Mouse (Mus musculus): ENCODE results near the gene Rnd1. TPM values are rescaled to one million over a fixed set of nuclear protein-coding genes. Genes with fewer than 3 reads are reported as not detected.

The Rnd1 gene
- polyA plus RNA-seq, 1 experiment from 2014 or later = 0.75 TPM

DNA sequence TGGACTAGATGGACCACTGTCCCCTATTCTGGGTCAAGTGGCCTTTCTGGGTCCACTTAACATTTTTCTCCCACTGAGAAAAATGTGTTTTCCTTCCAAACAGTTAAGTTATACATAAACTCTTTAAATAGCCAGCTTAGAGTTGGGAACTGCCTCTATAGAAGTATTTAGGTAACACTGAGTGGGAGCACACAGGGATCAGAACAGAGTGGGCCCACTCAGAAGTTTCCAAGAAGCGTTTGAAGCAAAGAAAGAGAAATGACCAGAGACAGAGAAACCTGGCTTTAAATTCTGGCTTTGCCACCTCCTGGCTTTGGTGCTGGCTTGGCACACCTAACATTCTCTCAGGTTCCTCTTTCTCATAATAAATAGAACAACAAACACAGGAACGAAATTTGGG, 12.4 kb upstream of the Rnd1 start:
- no peaks in the 10 kb centered on the region for H3K9me3 ChIP-seq (ENCODE audit: control insufficient read depth, low read depth, low read length)
- ATAC-seq (ENCODE audit: insufficient number of reproducible peaks, insufficient read depth, low FRiP score, low read depth) = no peak
- H3K4me3 ChIP-seq (ENCODE audit: low read depth, low read length) = no peak overlapping the region
- H3K27me3 ChIP-seq (ENCODE audit: control insufficient read depth, insufficient read depth, low read length) = no peaks in the 10 kb centered on the region
- no peaks in the 10 kb centered on the region for H3K36me3 ChIP-seq (ENCODE audit: control insufficient read depth, insufficient read depth, low read length)
- no peak overlapping the region for H3K27ac ChIP-seq (ENCODE audit: low read length)
- 0 out of 2 replicates have a peak, but pooled peaks cover 4% of the 10 kb centered on the region for H3K4me1 ChIP-seq (ENCODE audit: control insufficient read depth, insufficient read depth, low read length)
- WGBS = 77% methylated on average over 2 of the region's 2 CpGs
- no peak overlapping the region for H3K4me2 ChIP-seq (replicated peaks; ENCODE audit: low read depth, low read length)
- H3K9ac ChIP-seq (replicated peaks; ENCODE audit: low read depth, low read length) = no peak overlapping the region

DNA sequence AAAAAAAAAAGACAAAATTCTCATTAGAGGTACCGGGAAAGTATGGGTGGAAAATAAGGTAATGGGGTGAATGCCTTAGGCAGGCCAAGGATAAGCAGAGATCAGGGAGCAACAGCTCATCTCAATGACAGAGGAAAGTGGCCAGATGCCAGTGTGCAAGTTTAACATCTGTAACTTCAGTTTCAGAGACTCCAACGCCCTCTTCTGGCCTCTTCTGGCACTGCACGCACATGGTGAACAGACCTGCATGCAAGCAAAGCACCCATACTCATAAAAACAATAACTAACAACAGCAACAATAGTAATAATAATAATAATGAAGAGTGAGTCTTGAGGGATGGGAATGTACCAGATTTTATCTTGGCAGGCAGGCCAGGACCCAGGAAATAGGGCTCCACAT, 8.7 kb upstream of the Rnd1 start:
- 65% methylated on average over 3 of the region's 3 CpGs for WGBS
- no peaks in the 10 kb centered on the region for H3K27me3 ChIP-seq (ENCODE audit: control insufficient read depth, insufficient read depth, low read length)
- no peak for ATAC-seq (ENCODE audit: insufficient number of reproducible peaks, insufficient read depth, low FRiP score, low read depth)
- no peak overlapping the region for H3K9ac ChIP-seq (replicated peaks; ENCODE audit: low read depth, low read length)
- H3K4me1 ChIP-seq (ENCODE audit: control insufficient read depth, insufficient read depth, low read length) = no peaks in the 10 kb centered on the region
- no peaks in the 10 kb centered on the region for H3K36me3 ChIP-seq (ENCODE audit: control insufficient read depth, insufficient read depth, low read length)
- no peak overlapping the region for H3K4me2 ChIP-seq (replicated peaks; ENCODE audit: low read depth, low read length)
- H3K9me3 ChIP-seq (ENCODE audit: control insufficient read depth, low read depth, low read length) = no peaks in the 10 kb centered on the region
- no peak overlapping the region for H3K27ac ChIP-seq (ENCODE audit: low read length)
- H3K4me3 ChIP-seq (ENCODE audit: low read depth, low read length) = no peak overlapping the region

DNA sequence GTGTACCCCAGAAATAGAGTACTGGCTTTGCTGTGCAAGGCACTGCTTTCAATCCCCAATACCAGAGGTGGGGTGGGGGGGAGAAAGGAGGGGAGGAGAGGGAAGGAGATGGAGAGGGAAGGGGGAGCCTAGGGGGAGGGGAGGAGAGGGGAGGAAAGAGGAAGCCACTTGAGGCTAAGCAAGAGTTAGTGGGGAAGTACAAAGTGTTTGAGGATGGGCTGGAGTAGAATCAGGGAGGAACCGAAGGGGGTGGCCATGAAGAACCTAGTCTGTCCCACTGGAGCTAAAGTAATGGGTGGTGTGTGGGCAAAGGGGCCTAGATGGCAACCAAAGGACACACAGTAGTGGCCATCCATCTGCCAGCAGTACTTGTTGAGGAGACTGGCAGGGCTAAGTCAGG, 6.5 kb upstream of the Rnd1 start:
- Histone ChIP-seq H3K9me3 (ENCODE audit: control insufficient read depth, low read depth, low read length) (no peaks in the 10 kb centered on the region), H3K4me2 (replicated peaks; ENCODE audit: low read depth, low read length) (no peak overlapping the region), H3K9ac (replicated peaks; ENCODE audit: low read depth, low read length) (no peak overlapping the region), H3K4me1 (ENCODE audit: control insufficient read depth, insufficient read depth, low read length) (no peaks in the 10 kb centered on the region), H3K27me3 (ENCODE audit: control insufficient read depth, insufficient read depth, low read length) (no peaks in the 10 kb centered on the region), H3K4me3 (ENCODE audit: low read depth, low read length) (no peak overlapping the region), H3K36me3 (ENCODE audit: control insufficient read depth, insufficient read depth, low read length) (no peaks in the 10 kb centered on the region), H3K27ac (ENCODE audit: low read length) (no peak overlapping the region)
- no peak for ATAC-seq (ENCODE audit: insufficient number of reproducible peaks, insufficient read depth, low FRiP score, low read depth)
- WGBS = 83% methylated on average over 1 of the region's 1 CpGs

DNA sequence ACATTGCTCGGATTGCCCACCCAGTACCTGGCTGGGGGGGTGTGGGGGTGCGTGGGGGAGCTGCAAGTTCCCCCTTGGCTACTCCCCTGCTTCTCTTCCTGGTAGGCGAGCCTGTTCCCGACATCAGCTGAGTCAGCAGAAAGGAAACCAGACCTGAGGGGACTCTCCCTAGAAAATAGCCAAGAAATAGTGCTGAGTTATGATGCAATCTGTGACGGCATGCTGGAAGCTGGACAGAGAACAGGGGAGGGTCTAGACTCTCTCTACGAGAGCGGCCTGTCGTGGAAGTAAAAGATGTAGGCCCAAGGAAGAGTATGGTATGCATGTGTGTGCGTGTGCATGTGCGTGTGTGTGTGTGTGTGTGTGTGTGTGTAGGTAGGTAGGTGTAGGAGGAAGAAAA, 5.9 kb upstream of the Rnd1 start:
- no peak for ATAC-seq (ENCODE audit: insufficient number of reproducible peaks, insufficient read depth, low FRiP score, low read depth)
- WGBS = 56% methylated on average over 10 of the region's 10 CpGs
- no peaks in the 10 kb centered on the region for H3K27me3 ChIP-seq (ENCODE audit: control insufficient read depth, insufficient read depth, low read length)

DNA sequence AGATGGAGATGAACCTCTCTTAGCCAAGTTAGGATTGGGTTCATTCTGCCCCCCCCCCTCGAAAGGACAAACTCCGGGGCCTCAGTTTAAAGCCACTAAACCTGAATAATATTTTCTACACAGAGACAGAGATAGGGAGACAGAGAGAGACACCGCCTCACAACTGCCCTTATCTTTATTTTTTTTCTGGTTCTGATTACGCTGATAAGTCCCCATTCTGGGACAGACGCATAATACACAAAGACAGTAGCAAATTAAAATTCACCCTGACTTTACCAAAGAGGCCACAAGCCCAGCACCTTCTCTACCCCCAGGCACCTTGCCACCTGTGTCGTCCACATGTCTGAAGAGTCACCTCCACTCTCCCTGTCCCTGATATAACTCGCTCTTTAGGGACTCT, 4.4 kb upstream of the Rnd1 start:
- Histone ChIP-seq H3K4me2 (replicated peaks; ENCODE audit: low read depth, low read length) (no peak overlapping the region), H3K36me3 (ENCODE audit: control insufficient read depth, insufficient read depth, low read length) (no peaks in the 10 kb centered on the region), H3K27ac (ENCODE audit: low read length) (no peak overlapping the region), H3K4me1 (ENCODE audit: control insufficient read depth, insufficient read depth, low read length) (peaks cover 5% of the 10 kb centered on the region; the same call in 1 of the 2 replicates), H3K9ac (replicated peaks; ENCODE audit: low read depth, low read length) (no peak overlapping the region), H3K9me3 (ENCODE audit: control insufficient read depth, low read depth, low read length) (no peaks in the 10 kb centered on the region), H3K4me3 (ENCODE audit: low read depth, low read length) (no peak overlapping the region), H3K27me3 (ENCODE audit: control insufficient read depth, insufficient read depth, low read length) (0 out of 2 replicates have a peak, but pooled peaks cover 3% of the 10 kb centered on the region)
- 72% methylated on average over 7 of the region's 7 CpGs for WGBS
- no peak for ATAC-seq (ENCODE audit: insufficient number of reproducible peaks, insufficient read depth, low FRiP score, low read depth)

More for the DNA sequence above, 5.9 kb upstream of the Rnd1 start:
- no peaks in the 10 kb centered on the region for H3K36me3 ChIP-seq (ENCODE audit: control insufficient read depth, insufficient read depth, low read length)
- H3K4me2 ChIP-seq (replicated peaks; ENCODE audit: low read depth, low read length) = no peak overlapping the region
- H3K9me3 ChIP-seq (ENCODE audit: control insufficient read depth, low read depth, low read length) = no peaks in the 10 kb centered on the region
- no peak overlapping the region for H3K4me3 ChIP-seq (ENCODE audit: low read depth, low read length)
- no peak overlapping the region for H3K27ac ChIP-seq (ENCODE audit: low read length)
- H3K9ac ChIP-seq (replicated peaks; ENCODE audit: low read depth, low read length) = no peak overlapping the region
- no peaks in the 10 kb centered on the region for H3K4me1 ChIP-seq (ENCODE audit: control insufficient read depth, insufficient read depth, low read length)

DNA sequence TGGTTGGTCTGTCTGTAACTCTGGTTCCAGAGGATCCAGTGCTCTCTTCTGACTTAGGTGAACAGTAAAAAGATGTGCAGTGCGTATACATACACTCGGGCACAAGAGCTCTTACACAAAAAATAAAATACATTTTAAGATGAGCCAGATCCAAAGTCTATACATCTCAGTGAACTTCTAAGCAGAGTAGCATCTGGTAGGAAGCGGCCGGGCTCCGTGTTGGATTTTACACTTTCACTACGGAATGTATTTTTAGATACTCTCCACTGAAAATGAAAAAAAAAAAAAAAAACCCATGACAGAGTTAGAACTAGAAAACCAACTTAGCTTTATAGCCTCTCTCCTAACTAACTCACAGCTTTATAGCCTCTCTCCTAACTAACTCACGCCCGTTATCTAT, 3.4 kb upstream of the Rnd1 start:
- H3K36me3 ChIP-seq (ENCODE audit: control insufficient read depth, insufficient read depth, low read length) = no peaks in the 10 kb centered on the region
- 83% methylated on average over 8 of the region's 8 CpGs for WGBS
- no peak for ATAC-seq (ENCODE audit: insufficient number of reproducible peaks, insufficient read depth, low FRiP score, low read depth)
- H3K27ac ChIP-seq (ENCODE audit: low read length) = no peak overlapping the region
- no peak overlapping the region for H3K4me2 ChIP-seq (replicated peaks; ENCODE audit: low read depth, low read length)
- H3K4me3 ChIP-seq (ENCODE audit: low read depth, low read length) = no peak overlapping the region
- H3K9ac ChIP-seq (replicated peaks; ENCODE audit: low read depth, low read length) = no peak overlapping the region
- 0 out of 2 replicates have a peak, but pooled peaks cover 7% of the 10 kb centered on the region for H3K27me3 ChIP-seq (ENCODE audit: control insufficient read depth, insufficient read depth, low read length)
- H3K4me1 ChIP-seq (ENCODE audit: control insufficient read depth, insufficient read depth, low read length) = peaks cover 9% of the 10 kb centered on the region; the same call in 1 of the 2 replicates
- no peaks in the 10 kb centered on the region for H3K9me3 ChIP-seq (ENCODE audit: control insufficient read depth, low read depth, low read length)

DNA sequence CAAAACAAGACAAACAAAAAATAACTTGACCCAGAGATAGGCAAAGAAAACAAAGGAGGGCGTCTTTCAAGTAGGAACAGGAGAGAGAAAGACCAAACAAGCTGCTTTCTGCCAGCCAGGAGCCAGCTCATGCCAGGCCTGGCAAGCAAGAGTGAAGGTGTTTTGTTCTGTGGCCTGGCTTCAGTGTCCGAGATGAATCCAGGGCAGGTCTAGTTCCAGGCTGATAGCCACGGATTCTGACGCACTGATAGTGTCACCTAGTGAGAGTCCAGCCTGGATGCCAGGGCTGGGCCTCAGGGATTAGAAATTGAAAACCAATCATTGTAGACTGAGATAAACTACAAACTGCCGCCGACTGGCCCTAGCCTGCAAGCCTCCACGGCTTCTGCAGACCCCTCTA, 716 bp upstream of the Rnd1 start:
- Histone ChIP-seq H3K27me3 (ENCODE audit: control insufficient read depth, insufficient read depth, low read length) (0 out of 2 replicates have a peak, but pooled peaks cover 13% of the 10 kb centered on the region), H3K4me3 (ENCODE audit: low read depth, low read length) (no peak overlapping the region), H3K4me1 (ENCODE audit: control insufficient read depth, insufficient read depth, low read length) (peaks cover 9% of the 10 kb centered on the region; the same call in 1 of the 2 replicates), H3K27ac (ENCODE audit: low read length) (no peak overlapping the region), H3K9ac (replicated peaks; ENCODE audit: low read depth, low read length) (no peak overlapping the region), H3K4me2 (replicated peaks; ENCODE audit: low read depth, low read length) (no peak overlapping the region), H3K9me3 (ENCODE audit: control insufficient read depth, low read depth, low read length) (no peaks in the 10 kb centered on the region), H3K36me3 (ENCODE audit: control insufficient read depth, insufficient read depth, low read length) (no peaks in the 10 kb centered on the region)
- WGBS = 59% methylated on average over 7 of the region's 7 CpGs
- no peak for ATAC-seq (ENCODE audit: insufficient number of reproducible peaks, insufficient read depth, low FRiP score, low read depth)

DNA sequence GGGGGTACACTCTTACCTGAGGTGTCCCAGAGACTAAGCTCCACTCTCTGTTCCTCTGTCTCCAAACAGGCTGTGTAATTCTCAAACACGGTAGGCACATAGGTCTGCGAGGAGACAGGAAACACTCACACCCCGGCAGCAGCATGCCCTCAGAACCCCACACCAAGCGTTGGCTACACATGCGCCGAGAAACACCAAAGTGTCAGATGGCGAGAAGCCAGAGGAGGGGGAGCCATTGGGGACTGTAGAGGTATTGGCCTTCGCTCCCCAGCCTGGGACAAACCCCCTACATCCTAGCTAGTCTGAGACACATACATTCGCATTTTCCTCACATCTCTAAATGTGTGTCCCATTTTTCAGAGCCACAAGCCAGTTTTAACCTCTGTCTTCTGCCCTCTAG, 790 bp downstream of the Rnd1 start:
- peak overlapping the region; percentile 80 for H3K4me2 ChIP-seq (replicated peaks; ENCODE audit: low read depth, low read length)
- ATAC-seq (ENCODE audit: insufficient number of reproducible peaks, insufficient read depth, low FRiP score, low read depth) = no peak
- H3K4me3 ChIP-seq (ENCODE audit: low read depth, low read length) = peak overlapping the region; percentile 28; the same call in 1 of the 2 replicates
- 3% methylated on average over 9 of the region's 9 CpGs for WGBS
- no peaks in the 10 kb centered on the region for H3K36me3 ChIP-seq (ENCODE audit: control insufficient read depth, insufficient read depth, low read length)
- H3K9ac ChIP-seq (replicated peaks; ENCODE audit: low read depth, low read length) = no peak overlapping the region
- H3K4me1 ChIP-seq (ENCODE audit: control insufficient read depth, insufficient read depth, low read length) = peaks cover 9% of the 10 kb centered on the region; the same call in 1 of the 2 replicates
- 0 out of 2 replicates have a peak, but pooled peaks cover 13% of the 10 kb centered on the region for H3K27me3 ChIP-seq (ENCODE audit: control insufficient read depth, insufficient read depth, low read length)
- H3K27ac ChIP-seq (ENCODE audit: low read length) = no peak overlapping the region
- no peaks in the 10 kb centered on the region for H3K9me3 ChIP-seq (ENCODE audit: control insufficient read depth, low read depth, low read length)

DNA sequence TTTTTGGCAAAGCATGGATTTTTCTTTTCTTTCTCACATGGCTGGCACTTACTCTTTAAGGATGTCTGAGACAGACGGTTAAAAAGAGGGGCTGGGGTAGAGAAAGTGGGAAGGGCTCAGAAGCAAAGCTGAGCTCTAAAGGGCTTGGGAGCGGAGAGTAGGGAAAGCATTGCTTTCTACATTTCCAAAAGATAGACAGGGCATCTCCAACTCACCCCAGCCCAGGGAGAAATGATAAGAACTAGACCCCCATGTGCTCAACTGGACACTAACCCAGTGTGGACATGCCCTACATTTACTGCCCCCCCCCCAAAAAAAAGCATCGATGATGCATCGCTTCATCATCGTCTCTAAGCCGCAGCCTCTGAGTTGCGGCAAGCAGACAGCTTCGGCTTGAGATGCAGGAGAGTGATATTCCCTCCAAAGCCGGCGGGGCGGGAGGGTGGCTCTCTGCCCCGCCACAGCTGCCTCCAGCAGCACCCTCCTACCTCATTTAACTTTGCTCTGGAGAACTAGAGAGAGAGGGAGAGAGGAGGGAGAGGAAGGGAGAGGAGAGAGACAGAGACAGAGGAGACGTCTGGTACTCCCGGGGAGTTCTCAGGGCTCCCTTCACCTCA, 1.5 kb downstream of the Rnd1 start:
- Histone ChIP-seq H3K9ac (replicated peaks; ENCODE audit: low read depth, low read length) (no peak overlapping the region), H3K4me3 (ENCODE audit: low read depth, low read length) (no peak overlapping the region), H3K27ac (ENCODE audit: low read length) (no peak overlapping the region), H3K4me1 (ENCODE audit: control insufficient read depth, insufficient read depth, low read length) (peaks cover 9% of the 10 kb centered on the region; the same call in 1 of the 2 replicates), H3K4me2 (replicated peaks; ENCODE audit: low read depth, low read length) (no peak overlapping the region), H3K27me3 (ENCODE audit: control insufficient read depth, insufficient read depth, low read length) (0 out of 2 replicates have a peak, but pooled peaks cover 13% of the 10 kb centered on the region), H3K36me3 (ENCODE audit: control insufficient read depth, insufficient read depth, low read length) (no peaks in the 10 kb centered on the region), H3K9me3 (ENCODE audit: control insufficient read depth, low read depth, low read length) (no peaks in the 10 kb centered on the region)
- ATAC-seq (ENCODE audit: insufficient number of reproducible peaks, insufficient read depth, low FRiP score, low read depth) = no peak
- WGBS = 7% methylated on average over 14 of the region's 14 CpGs
